Mouse (Mus musculus) CH12.LX (cell line): ENCODE data around the gene Fryl. TPM values are rescaled to one million over a fixed set of nuclear protein-coding genes. Genes with fewer than 3 reads are reported as not detected.

Experiments
- DNase-seq: peaks from one replicate; pipeline ENCODE4 v3.0.0-alpha.2; 2013; ENCODE audit errors: extremely low read depth
- H3K27ac ChIP-seq: 2 replicates; pipeline ENCODE4 v1.5.1; 2012; ENCODE audit warnings: low read depth, mild to moderate bottlenecking, control low read depth, moderate library complexity; ENCODE audit not compliant: insufficient read depth
- H3K27me3 ChIP-seq: replicated peaks from 2 replicates; pipeline ENCODE3; 2012; ENCODE audit warnings: inconsistent platforms
- H3K36me3 ChIP-seq, 2 experiments: replicated peaks in 1 of 2; 2 replicates each; pipeline versions ENCODE3 to v1.6.1; 2012; ENCODE audit warnings: inconsistent platforms in 1 of 2, low read length in 1 of 2, mild to moderate bottlenecking in 1 of 2, mixed read lengths in 1 of 2, moderate library complexity in 1 of 2; ENCODE audit not compliant: control insufficient read depth in 1 of 2, insufficient read depth in 1 of 2
- H3K4me1 ChIP-seq, 2 experiments: 2 replicates each; pipeline ENCODE4 v1.6.1; 2012; ENCODE audit warnings: inconsistent platforms in 1 of 2, moderate library complexity in 1 of 2; ENCODE audit not compliant: insufficient read depth in 2 of 2, control insufficient read depth in 1 of 2
- H3K4me2 ChIP-seq: 2 replicates; pipeline ENCODE4 v1.6.1; 2012; ENCODE audit warnings: low read depth, mild to moderate bottlenecking, control low read depth; ENCODE audit not compliant: poor library complexity, insufficient read depth, severe bottlenecking
- H3K4me3 ChIP-seq, 3 experiments: fragments of 150-350 bp in 1 of 3; sonication (generic) in 1 of 3; replicated peaks in 1 of 3; 2 replicates each; pipeline versions ENCODE3 to v1.5.1; 2011 to 2012; ENCODE audit warnings: low read depth in 2 of 3, low read length in 2 of 3, mild to moderate bottlenecking in 2 of 3, moderate library complexity in 2 of 3, control low read depth in 1 of 3, improper control_type of control experiment in 1 of 3, inconsistent platforms in 1 of 3, mixed read lengths in 1 of 3; ENCODE audit not compliant: poor library complexity in 1 of 3
- H3K79me2 ChIP-seq: replicated peaks from 2 replicates; pipeline ENCODE4 v1.6.1; 2012; ENCODE audit warnings: mild to moderate bottlenecking, moderate library complexity; ENCODE audit not compliant: control insufficient read depth, poor library complexity, insufficient read depth, severe bottlenecking; ENCODE audit errors: extremely low read depth
- H3K9ac ChIP-seq: 2 replicates; pipeline ENCODE4 v1.6.1; 2012; ENCODE audit warnings: low read depth, mild to moderate bottlenecking, control low read depth, moderate library complexity; ENCODE audit not compliant: insufficient read depth
- H3K9me3 ChIP-seq: replicated peaks from 2 replicates; pipeline ENCODE3; 2012; ENCODE audit warnings: low read length, inconsistent platforms, mixed read lengths
- CHD1 ChIP-seq: IDR thresholded peaks from 2 replicates; pipeline ENCODE4 v1.6.1; 2012; ENCODE audit warnings: low read depth, low read length, improper control_type of control experiment, inconsistent platforms
- E2F4 ChIP-seq: IDR thresholded peaks from 2 replicates; pipeline ENCODE4 v1.6.1; 2011; ENCODE audit warnings: low read depth, low read length, improper control_type of control experiment; ENCODE audit not compliant: insufficient replicate concordance
- ELF1 ChIP-seq: IDR thresholded peaks from 2 replicates; pipeline ENCODE4 v1.6.1; 2014; ENCODE audit warnings: low read depth, mild to moderate bottlenecking, inconsistent platforms, low read length, improper control_type of control experiment
- JUN ChIP-seq: IDR thresholded peaks from 2 replicates; pipeline ENCODE4 v1.6.1; 2011; ENCODE audit warnings: low read depth, mild to moderate bottlenecking, low read length, improper control_type of control experiment, moderate library complexity; ENCODE audit not compliant: insufficient read depth
- JUND ChIP-seq: conservative IDR thresholded peaks from 2 replicates; pipeline ENCODE4 v1.6.1; 2011; ENCODE audit warnings: low read depth, low read length, improper control_type of control experiment
- KAT2A ChIP-seq: IDR thresholded peaks from 2 replicates; pipeline ENCODE4 v1.6.1; 2012; ENCODE audit warnings: low read length, improper control_type of control experiment, inconsistent platforms; ENCODE audit not compliant: insufficient replicate concordance
- MAFK ChIP-seq: IDR thresholded peaks from 2 replicates; pipeline ENCODE4 v1.6.1; 2011; ENCODE audit warnings: low read length, improper control_type of control experiment; ENCODE audit not compliant: insufficient replicate concordance
- MAZ ChIP-seq: IDR thresholded peaks from 2 replicates; pipeline ENCODE4 v1.6.1; 2012; ENCODE audit warnings: low read depth, mild to moderate bottlenecking, inconsistent platforms, low read length, improper control_type of control experiment, moderate library complexity
- MEF2A ChIP-seq: IDR thresholded peaks from 2 replicates; pipeline ENCODE4 v1.6.1; 2014; ENCODE audit warnings: low read depth, mild to moderate bottlenecking, inconsistent platforms, low read length, improper control_type of control experiment, borderline replicate concordance
- NRF1 ChIP-seq: IDR thresholded peaks from 2 replicates; pipeline ENCODE4 v1.6.1; 2014; ENCODE audit warnings: low read depth, mild to moderate bottlenecking, inconsistent platforms, low read length, improper control_type of control experiment, moderate library complexity
- RAD21 ChIP-seq: IDR thresholded peaks from 2 replicates; pipeline ENCODE4 v1.6.1; 2011; ENCODE audit warnings: low read depth, mild to moderate bottlenecking, low read length, improper control_type of control experiment, moderate library complexity
- SIN3A ChIP-seq: IDR thresholded peaks from 2 replicates; pipeline ENCODE4 v1.6.1; 2012; ENCODE audit warnings: low read length, improper control_type of control experiment, inconsistent platforms
- SMC3 ChIP-seq: IDR thresholded peaks from 2 replicates; pipeline ENCODE4 v1.6.1; 2011; ENCODE audit warnings: low read depth, low read length, improper control_type of control experiment
- TBP ChIP-seq: conservative IDR thresholded peaks from 2 replicates; pipeline ENCODE4 v1.6.1; 2011; ENCODE audit warnings: low read depth, low read length, improper control_type of control experiment
- UBTF ChIP-seq: IDR thresholded peaks from 2 replicates; pipeline ENCODE4 v1.6.1; 2012; ENCODE audit warnings: low read depth, mild to moderate bottlenecking, inconsistent platforms, low read length, improper control_type of control experiment, moderate library complexity
- ZKSCAN1 ChIP-seq: IDR thresholded peaks from 2 replicates; pipeline ENCODE4 v1.6.1; 2012; ENCODE audit warnings: low read depth, inconsistent platforms, low read length, improper control_type of control experiment, borderline replicate concordance
- ZNF384 ChIP-seq: IDR thresholded peaks from 2 replicates; pipeline ENCODE4 v1.6.1; 2012; ENCODE audit warnings: low read depth, low read length, improper control_type of control experiment, inconsistent platforms
- dilution Hi-C: fragments of 300-500 bp; cut with MboI; formaldehyde crosslinking; loops from 2 replicates; pipeline ENCODE4 v1.14.3; 2020; ENCODE audit warnings: low sequenced_read_pairs; ENCODE audit not compliant: extremely low pct_unique_long_range_greater_than_20kb, extremely low pct_ligation_motif_present
- in situ Hi-C: fragments of 300-500 bp; cut with MboI; formaldehyde crosslinking; loops from 3 replicates; pipeline ENCODE4 v1.14.3; 2019; ENCODE audit warnings: low sequenced_read_pairs, low pct_ligation_motif_present, low pct_unique_long_range_greater_than_20kb, mixed read lengths
- polyA plus RNA-seq: library from polyadenylated mRNA; unstranded; fragments of >175 nt; gene quantifications from 2 replicates; pipeline ENCODE4 v1.2.1, GENCODE M21; 2012; ENCODE audit warnings: low read depth; ENCODE audit not compliant: insufficient read length
- total RNA-seq, 2 experiments: library from RNA; depleted of rRNA; stranded (reverse); fragments of 300-350 nt in 1 of 2; fragments of >200 nt in 1 of 2; gene quantifications; 2 replicates each; pipeline ENCODE4 v1.2.3; 2012 to 2014

Gene Fryl
- total and polyA plus RNA-seq, 3 experiments = 23.2 to 38.4 (median 31.3) TPM

DNA sequence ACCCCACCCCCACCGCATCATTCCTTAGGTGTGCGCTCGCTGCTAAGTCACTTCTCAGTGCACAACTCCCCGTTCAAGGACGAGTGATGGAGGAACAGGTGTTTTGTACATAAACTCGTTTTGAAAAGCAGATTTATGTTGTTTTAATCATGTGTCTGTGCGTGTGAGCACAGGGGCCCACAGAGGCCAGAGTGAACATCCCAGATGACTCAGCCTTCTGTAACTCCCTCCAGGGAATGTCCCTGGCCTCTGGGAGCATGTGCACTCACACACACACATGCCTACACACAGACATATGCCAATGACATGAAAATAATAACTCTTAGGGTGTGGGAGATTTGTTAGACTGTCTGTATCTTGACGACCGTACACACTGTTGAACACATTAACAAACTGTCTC, 118.9 kb downstream of the Fryl start:
- in situ Hi-C loops (loop anchor here (5.0 to 10.0 kb wide), 2 partner anchors 157 to 245 kb away; partner anchors contain the start of gene Ociad1), dilution Hi-C loops (no loop called here)
- Histone ChIP-seq H3K27ac (no peak overlapping the region), H3K27me3 (no peaks in the 10 kb centered on the region), H3K9ac (no peak overlapping the region), H3K9me3 (no peaks in the 10 kb centered on the region), H3K79me2 (no peaks in the 10 kb centered on the region), H3K36me3 (peaks cover 13 to 62% of the 10 kb centered on the region in 2 experiments), H3K4me2 (no peak overlapping the region), H3K4me1 (peaks cover 0 to 11% of the 10 kb centered on the region in 2 experiments; a peak in 2 of 4 replicates), H3K4me3 (no peak overlapping the region)
- TF ChIP-seq MAZ (no peak), TBP (no peak), ELF1 (no peak), E2F4 (no peak), SMC3 (no peak), RAD21 (no peak), JUND (no peak)
- no peak for DNase-seq

DNA sequence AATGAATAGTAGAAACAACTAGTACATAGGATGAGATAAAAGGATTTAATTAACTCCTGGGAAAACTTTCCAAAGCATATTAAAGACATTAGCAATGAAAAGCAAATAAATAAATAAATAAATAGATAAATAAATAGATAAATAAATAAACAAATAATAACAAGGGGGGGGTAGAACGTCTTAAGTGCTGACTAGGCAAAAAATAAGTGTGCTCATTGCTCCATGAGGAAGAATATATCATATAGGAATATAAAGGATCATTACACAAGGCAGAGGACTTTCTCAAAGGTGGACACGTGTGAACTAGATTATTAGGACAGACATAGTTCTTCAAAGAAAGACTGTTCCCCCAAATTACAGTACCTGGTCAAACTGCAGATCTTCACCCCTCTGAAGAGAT, 120.5 kb downstream of the Fryl start:
- TF ChIP-seq CHD1 (no peak), JUN (no peak), UBTF (no peak), MAFK (peak; percentile 81), MEF2A (no peak)
- DNase-seq = no peak
- Histone ChIP-seq H3K36me3 (peaks cover 14 to 60% of the 10 kb centered on the region in 2 experiments), H3K27me3 (no peaks in the 10 kb centered on the region), H3K79me2 (no peaks in the 10 kb centered on the region), H3K9me3 (no peaks in the 10 kb centered on the region), H3K4me1 (peaks cover 0 to 11% of the 10 kb centered on the region in 2 experiments; a peak in 2 of 4 replicates), H3K9ac (no peak overlapping the region), H3K27ac (no peak overlapping the region), H3K4me3 (no peak overlapping the region), H3K4me2 (no peak overlapping the region)
- in situ Hi-C loops (loop anchor here (5.0 to 10.0 kb wide), 2 partner anchors 159 to 246 kb away; partner anchors contain the start of gene Ociad1), dilution Hi-C loops (no loop called here)

DNA sequence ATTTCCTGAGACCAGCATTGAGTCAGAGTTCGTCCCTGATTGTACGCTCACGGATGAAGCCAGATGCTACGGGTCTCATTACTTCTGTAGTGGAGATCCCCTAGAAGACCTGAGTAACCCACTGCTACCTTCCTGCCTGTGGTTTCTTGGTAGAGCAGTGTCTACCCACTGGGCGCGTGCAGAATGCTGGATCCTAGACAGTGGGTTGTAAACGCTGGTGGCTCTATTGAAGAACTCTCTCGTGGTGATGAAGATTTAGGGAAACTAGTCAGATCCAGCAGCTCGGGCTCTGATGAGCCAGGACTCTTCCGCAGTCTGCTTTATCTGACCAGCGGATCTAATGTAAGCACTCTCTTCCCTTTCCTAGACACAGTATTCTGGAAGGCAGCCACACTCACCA, 121.3 kb downstream of the Fryl start:
- Histone ChIP-seq H3K27me3 (no peaks in the 10 kb centered on the region), H3K79me2 (no peaks in the 10 kb centered on the region), H3K9ac (no peak overlapping the region), H3K4me3 (no peak overlapping the region), H3K27ac (no peak overlapping the region), H3K9me3 (no peaks in the 10 kb centered on the region), H3K36me3 (peaks cover 20 to 58% of the 10 kb centered on the region in 2 experiments), H3K4me2 (no peak overlapping the region), H3K4me1 (peaks cover 0 to 11% of the 10 kb centered on the region in 2 experiments; a peak in 2 of 4 replicates)
- dilution Hi-C loops (no loop called here), in situ Hi-C loops (loop anchor here (5.0 to 10.0 kb wide), 2 partner anchors 160 to 247 kb away; partner anchors contain the start of gene Ociad1)
- TF ChIP-seq NRF1 (no peak), KAT2A (no peak), ZKSCAN1 (no peak), ZNF384 (no peak), SIN3A (no peak)
- no peak for DNase-seq
